Mouse (Mus musculus): ENCODE measurements around the gene Foxn3.

GRCm38 (mm10) chr12:99280826-99281225 lies 282.6 kb downstream of the Foxn3 start:
- TF ChIP-seq CTCF (IDR thresholded peaks at IDR 0.05; ENCODE audit: insufficient read depth, low read depth, low read length) (no peak), POLR2A (IDR thresholded peaks at IDR 0.05; ENCODE audit: insufficient read depth, low read depth, low read length) (no peak)

Data from olfactory bulb, adult 2 months (tissue).